14 mouse cellular contexts compared by ENCODE assay signal in the genomic region with DNA sequence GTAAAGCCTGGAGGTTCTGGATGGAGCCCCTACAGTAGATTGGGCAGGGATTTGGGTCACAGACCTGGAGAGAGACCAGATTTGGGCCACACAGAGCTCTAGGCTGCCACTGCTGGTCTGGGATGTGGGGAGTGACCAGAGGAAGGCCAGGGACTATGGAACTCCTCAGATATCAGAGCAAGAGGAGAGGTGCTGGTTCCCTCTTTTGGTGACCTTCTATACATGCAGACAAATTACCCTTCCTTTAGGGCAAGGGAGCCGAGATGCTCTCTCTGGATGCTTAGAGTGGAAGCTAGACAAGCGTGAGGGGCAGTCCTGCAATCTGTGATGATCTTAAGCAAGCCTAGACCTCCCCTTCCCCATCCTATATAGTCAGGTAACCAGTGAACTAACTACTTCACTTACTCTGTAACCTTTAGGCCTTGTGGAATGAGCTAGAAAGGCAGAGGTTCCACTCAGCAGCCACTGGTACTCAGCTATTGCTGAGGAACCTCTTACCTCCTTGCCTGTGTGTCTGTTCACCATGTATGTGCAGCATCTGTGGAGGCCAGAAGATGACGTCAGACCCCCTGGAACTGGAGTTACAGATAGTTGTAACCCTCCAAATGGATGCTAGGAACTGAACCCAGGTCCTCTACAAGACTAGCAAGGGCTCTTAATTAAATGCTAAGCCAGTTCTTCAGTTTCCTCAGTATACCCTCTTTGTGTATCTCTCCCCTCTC. TPM values are rescaled to one million over a fixed set of nuclear protein-coding genes. Genes with fewer than 3 reads are reported as not detected.
DNase-seq lines count a peak whose midpoint lies in the region; ATAC-seq lines count a peak whose summit lies in the region.
"Had no signal": no experiment of that assay in that cellular context is flagged by ENCODE, and none has a peak within 500 bp of the region (broad histone marks: within the 10 kb centered on the region; RNA-seq: fewer than 3 reads in every experiment).

No protein-coding gene starts in this region.

- ATAC-seq in heart, embryonic 13.5 days (ENCODE audit: extremely low read depth, insufficient number of reproducible peaks, low FRiP score, low TSS enrichment), result no peak
- no peak for ATAC-seq in forebrain, embryonic 15.5 days (replicated peaks)

- no peak overlapping the region for H3K9ac ChIP-seq in heart, embryonic 13.5 days
- H3K9ac ChIP-seq in forebrain, embryonic 15.5 days (replicated peaks), result no peak overlapping the region
- H3K9ac ChIP-seq: embryonic facial prominence, embryonic 13.5 days; liver, embryonic 15.5 days had no signal

- H3K27ac ChIP-seq in heart, embryonic 13.5 days (replicated peaks), result peak overlapping the region; percentile 21; the same call in 1 of the 2 replicates
- peak overlapping the region; percentile 93 for H3K27ac ChIP-seq in forebrain, embryonic 15.5 days (replicated peaks)
- H3K27ac ChIP-seq in midbrain, embryonic 10.5 days (replicated peaks), result 0 out of 2 replicates have a peak overlapping the region, but pooled peaks have one; percentile 28
- H3K27ac ChIP-seq: embryonic facial prominence, embryonic 13.5 days; liver, embryonic 15.5 days had no signal

- no peak for DNase-seq in heart, adult 9 months (ENCODE audit: low spot score in 2 of 2)
- DNase-seq in 416B (ENCODE audit: low read depth), result peak; percentile 33
- no peak for DNase-seq in midbrain, embryonic 10.5 days (ENCODE audit: low spot score)
- no peak for DNase-seq in Muller cell, postnatal 12 days (ENCODE audit: inconsistent ontology term)
- no peak for DNase-seq in layer of hippocampus, postnatal 36 days
- DNase-seq in kidney, postnatal 14 days, result no peak
- DNase-seq: adrenal gland, postnatal 10 days; cerebellum, postnatal 36 days; kidney, adult 2 months; left cerebral cortex, postnatal 4 days had no signal

- no peaks in the 10 kb centered on the region for H3K27me3 ChIP-seq in heart, embryonic 13.5 days (replicated peaks)
- no peaks in the 10 kb centered on the region for H3K27me3 ChIP-seq in forebrain, embryonic 15.5 days
- no peaks in the 10 kb centered on the region for H3K27me3 ChIP-seq in midbrain, embryonic 10.5 days (ENCODE audit: low read depth, poor library complexity, severe bottlenecking)
- H3K27me3 ChIP-seq: embryonic facial prominence, embryonic 13.5 days; liver, embryonic 15.5 days had no signal

- H3K4me3 ChIP-seq in heart, embryonic 13.5 days, result no peak overlapping the region
- H3K4me3 ChIP-seq in forebrain, embryonic 15.5 days, result no peak overlapping the region
- H3K4me3 ChIP-seq in midbrain, embryonic 10.5 days, result no peak overlapping the region
- H3K4me3 ChIP-seq: embryonic facial prominence, embryonic 13.5 days; liver, embryonic 15.5 days had no signal

- 71% methylated on average over 3 of the region's 3 CpGs for WGBS in heart, embryonic 13.5 days
- 84% methylated on average over 3 of the region's 3 CpGs for WGBS in forebrain, embryonic 15.5 days
- 83% methylated on average over 3 of the region's 3 CpGs for WGBS in midbrain, embryonic 10.5 days

- H3K36me3 ChIP-seq in heart, embryonic 13.5 days, result peaks cover 37% of the 10 kb centered on the region
- 0 out of 2 replicates have a peak, but pooled peaks cover 8% of the 10 kb centered on the region for H3K36me3 ChIP-seq in forebrain, embryonic 15.5 days
- H3K36me3 ChIP-seq in midbrain, embryonic 10.5 days, result peaks cover 24% of the 10 kb centered on the region

- no peak overlapping the region for H3K4me2 ChIP-seq in heart, embryonic 13.5 days
- H3K4me2 ChIP-seq in forebrain, embryonic 15.5 days (replicated peaks), result no peak overlapping the region
- H3K4me2 ChIP-seq: embryonic facial prominence, embryonic 13.5 days; liver, embryonic 15.5 days had no signal

- H3K9me3 ChIP-seq in heart, embryonic 13.5 days, result no peaks in the 10 kb centered on the region
- no peaks in the 10 kb centered on the region for H3K9me3 ChIP-seq in forebrain, embryonic 15.5 days
- H3K9me3 ChIP-seq in midbrain, embryonic 10.5 days (replicated peaks), result no peaks in the 10 kb centered on the region
- H3K9me3 ChIP-seq: embryonic facial prominence, embryonic 13.5 days; liver, embryonic 15.5 days had no signal

- peaks cover 89% of the 10 kb centered on the region for H3K4me1 ChIP-seq in heart, embryonic 13.5 days
- H3K4me1 ChIP-seq in forebrain, embryonic 15.5 days, result peaks cover 61% of the 10 kb centered on the region
- peaks cover 62% of the 10 kb centered on the region for H3K4me1 ChIP-seq in midbrain, embryonic 10.5 days

RNA-seq across cellular contexts. Expression of gene Mef2d, which starts 11.3 kb away (rescaled TPM):
- polyA plus RNA-seq in heart, embryonic 13.5 days (2015; fragmentation: Nextera tagmentation; extraction: Ambion mirVana), result 35.5 and 37.1 TPM in 2 replicates
- 20.1 and 21.3 TPM in 2 replicates for polyA plus RNA-seq in forebrain, embryonic 15.5 days (2015; fragmentation: Nextera tagmentation; extraction: Ambion mirVana)
- polyA plus RNA-seq in midbrain, embryonic 10.5 days (2016; fragmentation: Nextera tagmentation; extraction: Ambion mirVana), result 8.2 and 11.0 TPM in 2 replicates
- total RNA-seq in layer of hippocampus, postnatal 36 days (2021), result 100 to 1,000 TPM; 191 to 207 TPM

Comparison
In these comparisons a context has a peak if more than half of its experiments do, and no peak if none do; other contexts are left out.
1. H3K27ac ChIP-seq: peak in every context shown above with its lines; median percentile 93 in forebrain, embryonic 15.5 days; 28 in midbrain, embryonic 10.5 days; 21 in heart, embryonic 13.5 days.